Mouse (Mus musculus): ENCODE measurements around the gene Cyp2j5. TPM values are rescaled to one million over a fixed set of nuclear protein-coding genes. Genes with fewer than 3 reads are reported as not detected.
A peak's percentile ranks its signal among the peaks of the same experiment; 100 is the strongest.
"Not testable (repeated sequence)": the region's sequence is repeated elsewhere in the genome, so short reads cannot be mapped to it uniquely, and the experiment has no call there.

Gene Cyp2j5
- polyA plus RNA-seq, 1 experiment from 2014 or later = not detected

- H3K9me3 ChIP-seq = no peaks in the 10 kb centered on the region
- DNase-seq (ENCODE audit: low spot score) = no peak
- H3K4me3 ChIP-seq = peak overlapping the region; percentile 48
- H3K4me1 ChIP-seq (replicated peaks) = peaks cover 11% of the 10 kb centered on the region; the same call in 1 of the 2 replicates
- no peaks in the 10 kb centered on the region for H3K27me3 ChIP-seq (ENCODE audit: insufficient read depth, poor library complexity, severe bottlenecking)
- H3K27ac ChIP-seq = peak overlapping the region; percentile 78; the same call in 1 of the 2 replicates
- no peaks in the 10 kb centered on the region for H3K36me3 ChIP-seq
- WGBS = 32% methylated on average over 4 of the region's 4 CpGs
These were observed 72.2 kb downstream of the Cyp2j5 start for GRCm38 (mm10) chr4:96591791-96592150.

GRCm38 (mm10) chr4:96590911-96591790 lies 72.8 kb downstream of the Cyp2j5 start, which contains the start of gene Cyp2j9:
Cyp2j9 (minus strand) TSS chr4:96591578.
- 9% methylated on average over 18 of the region's 18 CpGs for WGBS
- H3K9me3 ChIP-seq = no peaks in the 10 kb centered on the region
- no peaks in the 10 kb centered on the region for H3K36me3 ChIP-seq
- DNase-seq (ENCODE audit: low spot score) = peak; percentile 46
- H3K27ac ChIP-seq = peak within 1 kb of the TSS; percentile 78
- peak within 1 kb of the TSS; percentile 48 for H3K4me3 ChIP-seq
- no peaks in the 10 kb centered on the region for H3K27me3 ChIP-seq (ENCODE audit: insufficient read depth, poor library complexity, severe bottlenecking)
- H3K4me1 ChIP-seq (replicated peaks) = peaks cover 11% of the 10 kb centered on the region; the same call in 1 of the 2 replicates

DNA sequence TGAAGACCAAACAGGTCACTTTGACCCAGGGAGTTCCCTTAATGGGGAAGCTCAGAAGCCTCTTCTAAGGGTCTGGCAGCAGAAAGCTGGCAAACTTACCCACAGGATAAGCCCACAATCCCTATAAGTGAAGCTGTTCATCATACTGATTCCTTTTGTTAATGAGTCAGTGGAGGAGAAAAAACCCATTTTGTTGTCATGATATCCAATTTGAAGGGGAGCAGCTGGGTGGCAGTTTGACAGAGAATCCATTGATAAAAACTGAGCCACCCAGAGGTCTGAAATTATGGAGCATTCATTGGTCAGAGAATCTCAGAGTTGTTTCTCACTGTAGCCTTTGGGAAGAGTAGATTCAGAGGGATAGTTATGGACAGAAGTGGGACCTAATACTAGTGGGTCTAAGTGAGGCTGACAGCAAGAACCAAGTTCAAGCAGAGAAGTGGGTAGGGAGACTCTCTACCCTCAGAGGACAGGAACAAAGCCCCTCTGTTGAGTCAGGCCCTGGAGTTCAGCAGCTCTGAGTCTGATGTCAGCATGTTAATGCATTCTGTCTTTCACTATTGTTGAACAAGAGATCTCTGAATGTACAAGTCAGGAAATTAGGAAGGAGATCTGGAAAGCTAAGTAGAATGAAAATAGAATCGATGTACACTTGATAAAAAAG lies 82.4 kb downstream of the Cyp2j5 start:
- no peaks in the 10 kb centered on the region for H3K27me3 ChIP-seq (ENCODE audit: insufficient read depth, poor library complexity, severe bottlenecking)
- H3K4me3 ChIP-seq = no peak overlapping the region
- no peaks in the 10 kb centered on the region for H3K36me3 ChIP-seq
- no peak overlapping the region for H3K27ac ChIP-seq
- H3K4me1 ChIP-seq (replicated peaks) = 0 out of 2 replicates have a peak, but pooled peaks cover 7% of the 10 kb centered on the region
- no peaks in the 10 kb centered on the region for H3K9me3 ChIP-seq
- 81% methylated on average over 1 of the region's 1 CpGs for WGBS
- no peak for DNase-seq (ENCODE audit: low spot score)

- DNase-seq (ENCODE audit: low spot score); H3K9me3 ChIP-seq; H3K4me3 ChIP-seq; H3K4me1 ChIP-seq (replicated peaks); H3K27ac ChIP-seq; H3K36me3 ChIP-seq; H3K27me3 ChIP-seq (ENCODE audit: insufficient read depth, poor library complexity, severe bottlenecking): not testable (repeated sequence)
- WGBS = 63% methylated on average over 6 of the region's 6 CpGs
These were observed 83.6 kb downstream of the Cyp2j5 start for GRCm38 (mm10) chr4:96580351-96580750.

Other genes with a start within 250 kb of the Cyp2j5 start
- not detected in 2 replicates for gene Cyp2j8, start 156.8 kb downstream of the Cyp2j5 start, polyA plus RNA-seq (2016; fragmentation: Nextera tagmentation; extraction: Ambion mirVana)
- gene Cyp2j6, start 110.5 kb downstream of the Cyp2j5 start, polyA plus RNA-seq (2016; fragmentation: Nextera tagmentation; extraction: Ambion mirVana) = 3.5 and 4.0 TPM in 2 replicates
- gene Cyp2j9, start 72.6 kb downstream of the Cyp2j5 start, polyA plus RNA-seq (2016; fragmentation: Nextera tagmentation; extraction: Ambion mirVana) = 1.2 TPM in 2 replicates
- gene Gm12695, start 121.0 kb upstream of the Cyp2j5 start, polyA plus RNA-seq (2016; fragmentation: Nextera tagmentation; extraction: Ambion mirVana) = not detected in 2 replicates

Measured in hindbrain, embryonic 10.5 days (tissue).